Mouse (Mus musculus) ES-E14 (cell line): ENCODE results near the gene Susd5. TPM values are rescaled to one million over a fixed set of nuclear protein-coding genes. Genes with fewer than 3 reads are reported as not detected.

ENCODE experiments used
- DNase-seq: peaks from one replicate; pipeline ENCODE4 v3.0.0-alpha.2; 2013; ENCODE audit warnings: low read depth, low spot score
- H3K27ac ChIP-seq: 2 replicates; pipeline ENCODE4 v1.5.1; 2012; ENCODE audit warnings: low read depth, mild to moderate bottlenecking, low read length, moderate library complexity, mixed read lengths; ENCODE audit not compliant: poor library complexity, insufficient read depth, severe bottlenecking
- H3K36me3 ChIP-seq: 2 replicates; pipeline ENCODE4 v1.6.1; 2012; ENCODE audit warnings: mild to moderate bottlenecking, low read length, moderate library complexity, mixed read lengths; ENCODE audit not compliant: control insufficient read depth, poor library complexity, insufficient read depth, severe bottlenecking
- H3K4me1 ChIP-seq, 2 experiments: fragments of 150-350 bp in 1 of 2; sonication (generic) in 1 of 2; 2 replicates each; pipeline ENCODE4 v1.6.1; 2012; ENCODE audit warnings: low read length in 2 of 2, mild to moderate bottlenecking in 1 of 2, mixed read lengths in 1 of 2; ENCODE audit not compliant: control insufficient read depth in 2 of 2, insufficient read depth in 2 of 2, poor library complexity in 1 of 2
- H3K4me3 ChIP-seq, 2 experiments: fragments of 150-350 bp in 1 of 2; sonication (generic) in 1 of 2; 2 replicates each; pipeline ENCODE4 v1.5.1; 2012; ENCODE audit warnings: low read length in 2 of 2, low read depth in 1 of 2, mild to moderate bottlenecking in 1 of 2, mixed read lengths in 1 of 2; ENCODE audit not compliant: insufficient read depth in 1 of 2, poor library complexity in 1 of 2, severe bottlenecking in 1 of 2
- H3K9ac ChIP-seq: 2 replicates; pipeline ENCODE4 v1.6.1; 2012; ENCODE audit warnings: low read depth, mild to moderate bottlenecking, low read length, mixed read lengths; ENCODE audit not compliant: poor library complexity, insufficient read depth, severe bottlenecking
- H3K9me3 ChIP-seq: fragments of 150-350 bp; sonication (generic); 2 replicates; pipeline ENCODE4 v1.6.1; 2012; ENCODE audit warnings: low read depth, mild to moderate bottlenecking, low read length; ENCODE audit not compliant: control insufficient read depth, insufficient read depth
- CHD2 ChIP-seq: IDR thresholded peaks from 2 replicates; pipeline ENCODE4 v1.6.1; 2014; ENCODE audit warnings: mild to moderate bottlenecking, low read depth, low read length, inconsistent platforms
- HCFC1 ChIP-seq: IDR thresholded peaks from 2 replicates; pipeline ENCODE4 v1.6.1; 2012; ENCODE audit warnings: low read length, inconsistent platforms, borderline replicate concordance; ENCODE audit not compliant: insufficient read depth
- MAFK ChIP-seq: IDR thresholded peaks from 2 replicates; pipeline ENCODE4 v1.6.1; 2014; ENCODE audit warnings: mild to moderate bottlenecking, low read depth, low read length, inconsistent platforms; ENCODE audit not compliant: insufficient read depth
- ZC3H11A ChIP-seq: IDR thresholded peaks from 2 replicates; pipeline ENCODE4 v1.6.1; 2012; ENCODE audit warnings: low read depth, mild to moderate bottlenecking, inconsistent platforms, low read length, borderline replicate concordance
- ZNF384 ChIP-seq: IDR thresholded peaks from 2 replicates; pipeline ENCODE4 v1.6.1; 2012; ENCODE audit warnings: low read depth, low read length, inconsistent platforms
- in situ Hi-C, 2 experiments: fragments of 600-800 bp; cut with MboI; formaldehyde crosslinking; loops; one replicate each; pipeline ENCODE4 v1.15.1; 2025; ENCODE audit warnings: low sequenced_read_pairs in 2 of 2, inconsistent platforms in 1 of 2; ENCODE audit not compliant: unreplicated experiment in 2 of 2
- total RNA-seq: library from RNA; depleted of rRNA; stranded (reverse); fragments of 300-350 nt; gene quantifications from 2 replicates; pipeline ENCODE4 v1.2.3, GENCODE M21; 2012; rRNA removed

Susd5 gene
- 0.98 and 3.1 TPM in 2 replicates for total RNA-seq

GRCm38 (mm10) chr9:114057090-114057796 is at the start of gene Susd5:
Gene Susd5, plus strand, starts transcription at chr9:114057140.
- no peak for TF ChIP-seq ZC3H11A
- H3K9me3 ChIP-seq: no peaks in the 10 kb centered on the region
- peak within 1 kb of the TSS; percentile 68 to 79 for H3K4me3 ChIP-seq
- in situ Hi-C loops: no loop called here
- no peaks in the 10 kb centered on the region for H3K36me3 ChIP-seq
- no peak within 1 kb of the TSS for H3K27ac ChIP-seq
- peaks cover 0 to 9% of the 10 kb centered on the region in 2 experiments; a peak in 2 of 4 replicates for H3K4me1 ChIP-seq
- DNase-seq: no peak
- H3K9ac ChIP-seq: peak within 1 kb of the TSS; percentile 43

GRCm38 (mm10) chr9:114007850-114008350 is 49.0 kb upstream of the Susd5 start:
- no peaks in the 10 kb centered on the region for H3K9me3 ChIP-seq

GRCm38 (mm10) chr9:114009526-114009925 is 47.4 kb upstream of the Susd5 start:
- Histone ChIP-seq H3K36me3 (no peaks in the 10 kb centered on the region; the same call in 1 of the 2 replicates), H3K9me3 (no peaks in the 10 kb centered on the region), H3K4me3 (0 out of 4 replicates have a peak overlapping the region, but pooled peaks of 1 of the 2 experiments have one; percentile 14), H3K27ac (no peak overlapping the region), H3K9ac (no peak overlapping the region), H3K4me1 (peaks cover 2 to 7% of the 10 kb centered on the region in 2 experiments; a peak in 2 of 4 replicates)
- no peak for TF ChIP-seq CHD2
- TF ChIP-seq MAFK: no peak
- TF ChIP-seq ZC3H11A: no peak
- no peak for TF ChIP-seq ZNF384
- no peak for TF ChIP-seq HCFC1
- in situ Hi-C loops: no loop called here
- DNase-seq: peak; percentile 43

More at GRCm38 (mm10) chr9:114007850-114008350, 49.0 kb upstream of the Susd5 start:
- Histone ChIP-seq H3K27ac (no peak overlapping the region), H3K36me3 (no peaks in the 10 kb centered on the region), H3K9ac (no peak overlapping the region), H3K4me3 (no peak overlapping the region), H3K4me1 (peaks cover 2 to 7% of the 10 kb centered on the region in 2 experiments; a peak in 2 of 4 replicates)
- TF ChIP-seq ZC3H11A: no peak
- TF ChIP-seq HCFC1: no peak
- no peak for TF ChIP-seq MAFK
- TF ChIP-seq CHD2: no peak
- TF ChIP-seq ZNF384: no peak
- DNase-seq: no peak
- in situ Hi-C loops: no loop called here

GRCm38 (mm10) chr9:114011203-114011602 is 45.7 kb upstream of the Susd5 start:
- no peak overlapping the region for H3K27ac ChIP-seq
- H3K4me1 ChIP-seq: peaks cover 2 to 7% of the 10 kb centered on the region in 2 experiments; a peak in 2 of 4 replicates
- no peaks in the 10 kb centered on the region; the same call in 1 of the 2 replicates for H3K36me3 ChIP-seq
- TF ChIP-seq CHD2 (no peak), MAFK (no peak), ZC3H11A (no peak)
- no peaks in the 10 kb centered on the region for H3K9me3 ChIP-seq
- no peak overlapping the region for H3K9ac ChIP-seq
- H3K4me3 ChIP-seq: no peak overlapping the region
- DNase-seq: peak; percentile 46
- in situ Hi-C loops: no loop called here
